Mouse (Mus musculus) olfactory bulb, adult 2 months (tissue): ENCODE results near the gene Olfr876.

Experiments used
- CTCF ChIP-seq: fragments of 200-500 bp; IDR thresholded peaks from 2 replicates; pipeline ENCODE4 v1.5.1; 2012; ENCODE audit warnings: low read depth, mild to moderate bottlenecking, low read length, moderate library complexity; ENCODE audit not compliant: insufficient read depth
- POLR2A ChIP-seq: fragments of 200-500 bp; IDR thresholded peaks from 2 replicates; pipeline ENCODE4 v1.6.1; 2012; ENCODE audit warnings: mild to moderate bottlenecking, low read depth, low read length, moderate library complexity; ENCODE audit not compliant: insufficient read depth

DNA sequence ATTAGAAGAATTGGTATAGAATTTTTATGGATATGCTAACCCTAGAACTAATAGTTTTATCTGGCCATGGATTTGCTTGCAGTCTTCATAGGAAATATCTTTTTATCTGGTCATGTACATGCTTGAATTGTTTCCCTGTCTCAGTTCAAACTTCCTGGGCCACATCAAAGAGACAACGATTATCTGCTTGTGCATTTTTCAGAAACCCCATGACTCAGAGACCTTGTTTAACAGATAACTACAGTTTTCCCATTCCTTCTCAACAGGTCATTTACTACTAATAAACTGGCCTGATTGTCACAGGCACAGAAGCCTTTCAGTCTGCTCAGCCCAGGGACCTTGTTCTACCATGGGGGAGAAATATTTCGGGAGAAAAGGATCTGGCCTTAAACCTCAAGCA, 16.4 kb upstream of the Olfr876 start:
- TF ChIP-seq CTCF = no peak
- TF ChIP-seq POLR2A = no peak
